Mouse (Mus musculus) gastrocnemius, postnatal 4 days (tissue): ENCODE results near the gene Ctcf. TPM values are rescaled to one million over a fixed set of nuclear protein-coding genes. Genes with fewer than 3 reads are reported as not detected.
A peak's percentile ranks its signal among the peaks of the same experiment; 100 is the strongest.
"Not testable (repeated sequence)": the region's sequence is repeated elsewhere in the genome, so short reads cannot be mapped to it uniquely, and the experiment has no call there.

ENCODE experiments used
- DNase-seq, 2 experiments: peaks; one replicate each; pipeline ENCODE4 v3.0.0; 2021 to 2022; ENCODE audit warnings: low spot score in 2 of 2, mixed read lengths in 2 of 2
- long read RNA-seq, 2 experiments: library from polyadenylated mRNA; stranded (forward); transcript quantifications; one replicate each; pipeline ENCODE4 v2.0.0; 2021
- total RNA-seq, 2 experiments: library from RNA; stranded (reverse); gene quantifications; 2 replicates each; pipeline ENCODE4 v1.2.3; 2021

Gene Ctcf
- 10 to 100 TPM; 57.4 to 58.4 TPM for total RNA-seq
- long read RNA-seq, experiment 1, transcript Ctcf-201 (12 exons, 3,782 nt), result major isoform, 12 of 31 reads
- long read RNA-seq, experiment 1, partial matches to known transcripts, result 3 of 31 reads
- long read RNA-seq, experiment 1, other reads (novel, unspliced or antisense), result 16 of 31 reads
- long read RNA-seq, experiment 2, transcript Ctcf-201 (12 exons, 3,782 nt), result major isoform, 13 of 32 reads
- long read RNA-seq, experiment 2, partial matches to known transcripts, result 10 of 32 reads
- long read RNA-seq, experiment 2, other reads (novel, unspliced or antisense), result 9 of 32 reads

DNA sequence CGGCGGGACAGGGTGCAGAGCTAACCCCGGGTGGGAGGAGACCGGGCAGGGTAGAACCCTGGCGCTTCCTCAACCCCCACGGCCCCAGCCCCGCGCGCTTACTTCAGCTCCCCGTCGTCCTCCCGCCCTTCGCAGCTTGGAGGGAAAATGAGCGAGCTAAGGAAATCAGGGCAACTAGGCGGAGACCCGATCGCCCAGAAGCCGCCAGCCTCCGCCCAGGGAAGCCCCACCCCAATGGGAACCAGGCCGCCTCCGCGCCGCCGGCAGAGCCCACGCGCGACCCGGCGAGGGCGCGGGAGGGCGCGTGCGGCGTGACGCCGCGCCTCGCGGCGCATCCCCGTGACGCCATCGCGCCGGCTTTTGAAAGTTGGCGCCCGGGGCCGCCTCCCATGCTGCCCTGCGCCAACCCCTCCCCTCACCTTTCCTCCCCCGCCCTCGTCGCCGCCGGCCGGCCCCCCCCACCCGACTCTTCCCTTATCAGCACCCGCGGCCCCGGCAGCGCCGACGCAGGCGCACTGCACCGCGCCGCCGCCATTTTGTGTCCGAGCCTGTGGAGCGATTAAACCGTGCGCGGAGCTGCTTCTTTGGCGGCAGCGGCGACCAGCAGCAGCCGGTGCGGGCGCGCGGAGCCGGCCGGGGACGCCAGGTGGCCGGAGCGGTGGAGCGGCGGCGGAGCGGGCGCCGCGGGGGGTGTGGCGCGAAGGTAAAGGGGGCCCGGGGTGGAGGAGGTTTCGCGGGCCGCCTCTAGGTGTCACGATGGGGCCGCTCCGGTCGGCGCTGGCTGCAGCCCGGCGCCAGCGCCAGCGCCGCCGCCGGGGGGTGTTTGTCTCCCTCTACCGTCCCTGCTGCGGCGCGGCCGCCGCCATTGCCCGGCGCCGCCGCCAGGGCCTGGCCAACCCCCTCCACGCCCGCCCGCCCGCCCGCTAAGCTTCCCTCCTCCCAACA lies at the start of gene Ctcf:
Gene Ctcf, plus strand, starts transcription at position 551 of the 945 bp plus-strand sequence.
- DNase-seq, result peak; percentile 90 to 93

DNA sequence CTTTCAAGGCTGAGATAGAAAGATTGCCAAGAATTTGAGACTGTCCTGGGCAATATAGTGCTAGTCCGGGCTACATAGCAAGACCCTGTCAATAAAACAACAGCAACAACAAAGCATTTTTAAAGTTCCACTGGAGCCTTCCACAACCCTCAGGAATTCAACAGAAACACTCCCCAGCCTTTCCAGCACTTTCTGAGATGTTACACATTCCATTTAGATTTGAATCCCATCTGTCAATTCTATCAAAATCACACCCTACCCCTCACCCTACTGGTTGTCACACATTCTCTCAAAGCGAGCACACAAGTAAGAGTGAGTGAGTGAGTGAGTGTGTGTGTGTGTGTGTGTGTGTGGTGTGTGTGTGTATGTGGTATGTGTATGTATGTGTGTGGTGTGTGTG lies 43.9 kb upstream of the Ctcf start:
- DNase-seq, result no peak

DNA sequence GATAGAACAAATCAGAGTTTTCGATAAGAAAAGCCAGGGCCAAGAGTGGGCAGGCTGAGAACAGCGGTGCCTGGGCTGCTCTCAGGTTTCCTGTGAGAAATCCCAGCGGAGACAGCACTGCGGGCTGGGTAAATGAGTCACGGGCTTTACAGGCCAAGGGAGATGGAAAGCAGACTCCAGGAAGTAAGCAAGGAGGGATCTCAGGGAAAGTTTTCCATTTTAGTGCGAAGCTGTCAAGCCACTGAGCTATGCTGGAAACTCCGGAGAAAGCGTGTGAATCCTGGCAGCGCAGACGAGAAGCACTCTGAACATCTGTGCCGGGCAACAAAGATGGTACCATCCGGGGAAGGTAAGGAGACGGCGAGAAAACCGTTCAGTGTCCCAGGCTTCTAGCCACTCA lies 42.5 kb upstream of the Ctcf start:
- DNase-seq, result peak in 1 of 2 experiments; percentile 56

DNA sequence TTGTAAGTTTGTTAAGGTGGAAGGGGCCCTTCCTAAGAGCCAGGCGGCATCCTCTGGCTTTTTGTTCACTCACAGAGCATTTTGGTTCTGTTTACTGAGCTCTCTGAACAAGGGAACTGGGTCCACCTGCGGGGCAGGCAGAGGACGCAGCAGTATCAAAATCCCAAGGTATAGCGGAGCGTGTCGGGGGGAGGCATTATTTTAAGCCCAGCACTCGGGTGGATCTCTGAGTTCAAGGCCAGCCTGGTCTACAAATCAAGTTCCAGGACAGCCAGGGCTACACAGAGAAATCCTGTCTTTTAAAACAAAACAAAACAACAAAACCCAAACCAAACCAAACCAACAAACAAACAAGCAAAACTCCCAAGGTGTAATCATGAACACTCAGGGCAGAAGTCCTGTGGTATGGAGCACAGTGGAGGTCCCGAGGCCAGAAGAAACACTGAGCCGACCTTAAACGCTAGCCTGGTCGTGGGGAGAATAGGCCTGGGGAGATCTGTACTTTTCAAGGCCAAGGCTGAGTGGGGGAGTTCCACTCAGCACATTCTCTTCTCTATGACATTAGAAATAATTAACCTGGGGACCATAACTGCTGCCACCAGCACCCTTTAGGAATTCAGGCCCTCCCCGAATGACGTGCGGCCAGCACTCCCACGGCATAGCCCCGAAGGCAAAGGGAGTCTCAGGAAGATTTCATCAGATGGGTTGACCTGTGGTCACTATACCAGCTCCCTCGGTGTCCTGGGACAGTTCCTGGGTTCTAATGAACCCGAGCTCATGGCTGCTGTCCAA lies 41.7 kb upstream of the Ctcf start:
- DNase-seq, result no peak

DNA sequence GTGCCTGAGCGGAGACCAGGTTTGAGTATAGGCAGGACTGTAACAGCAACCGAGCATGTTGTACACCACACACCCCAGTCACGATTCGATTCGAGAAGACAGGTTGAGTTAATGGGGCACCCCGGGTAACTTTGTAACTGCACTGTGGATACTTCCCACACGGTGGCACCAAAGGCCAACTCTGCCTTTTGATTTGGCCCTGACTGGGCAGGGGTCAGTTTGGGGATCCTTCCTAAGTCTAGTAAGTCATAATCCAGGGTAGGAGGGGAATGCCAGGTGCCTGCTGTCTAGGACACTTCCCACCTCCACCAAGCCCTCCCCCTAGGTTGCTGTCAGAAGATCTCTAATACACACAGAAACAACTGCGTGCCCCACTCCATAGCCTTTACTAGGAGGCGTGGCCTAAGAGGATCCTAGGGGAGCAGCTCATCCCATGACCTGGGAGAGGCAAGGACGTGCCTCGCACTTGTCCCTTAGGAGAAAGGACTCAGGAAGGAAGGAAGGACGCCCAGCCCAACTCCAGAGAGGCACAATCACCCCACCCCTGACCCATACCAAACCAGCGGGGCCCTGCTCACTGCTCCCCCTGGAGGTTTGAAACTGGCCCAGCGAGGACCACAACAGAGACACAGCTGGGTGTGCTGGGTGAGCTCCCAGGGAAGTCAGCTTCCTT lies 39.9 kb upstream of the Ctcf start:
- DNase-seq, result peak in 1 of 2 experiments; percentile 59

DNA sequence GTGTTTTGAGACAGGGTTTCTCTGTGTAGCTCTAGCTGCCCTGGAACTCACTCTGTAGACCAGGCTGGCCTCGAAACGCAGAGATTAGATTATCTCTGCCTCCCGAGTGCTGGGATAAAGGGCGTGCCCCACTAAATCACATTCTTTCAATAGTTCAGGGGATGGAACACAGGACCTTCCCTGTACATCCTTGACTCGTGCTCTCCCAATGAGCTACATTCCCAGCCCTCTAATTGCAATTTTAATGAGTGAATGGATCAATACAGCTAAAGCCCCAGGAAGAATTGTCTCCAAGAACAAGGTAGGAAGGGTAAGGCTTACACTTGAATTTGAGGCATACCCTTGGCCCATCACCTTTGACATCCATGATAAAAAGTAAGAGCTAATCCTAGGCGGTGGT lies 37.6 kb upstream of the Ctcf start:
- DNase-seq, result no peak

DNA sequence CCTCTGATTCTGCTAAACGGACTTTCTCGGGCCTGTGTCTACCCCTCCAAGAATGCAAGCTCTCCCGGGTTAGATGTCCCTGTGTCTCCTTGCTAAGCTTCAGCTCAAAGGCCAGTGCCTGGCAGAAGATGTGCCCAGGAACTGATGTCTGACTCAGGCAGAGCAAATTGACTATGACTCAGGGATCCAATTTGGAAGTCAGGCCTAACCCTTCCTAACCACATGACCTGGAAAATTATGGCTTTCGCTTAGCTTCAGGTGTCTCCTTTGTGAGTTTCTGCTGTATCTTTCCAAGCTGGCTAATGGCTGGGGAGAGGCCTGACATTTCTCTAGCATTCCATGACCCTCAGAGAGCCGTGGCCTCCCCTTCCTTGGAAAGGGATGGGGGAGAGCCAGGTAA lies 35.1 kb upstream of the Ctcf start:
- DNase-seq, result no peak

DNA sequence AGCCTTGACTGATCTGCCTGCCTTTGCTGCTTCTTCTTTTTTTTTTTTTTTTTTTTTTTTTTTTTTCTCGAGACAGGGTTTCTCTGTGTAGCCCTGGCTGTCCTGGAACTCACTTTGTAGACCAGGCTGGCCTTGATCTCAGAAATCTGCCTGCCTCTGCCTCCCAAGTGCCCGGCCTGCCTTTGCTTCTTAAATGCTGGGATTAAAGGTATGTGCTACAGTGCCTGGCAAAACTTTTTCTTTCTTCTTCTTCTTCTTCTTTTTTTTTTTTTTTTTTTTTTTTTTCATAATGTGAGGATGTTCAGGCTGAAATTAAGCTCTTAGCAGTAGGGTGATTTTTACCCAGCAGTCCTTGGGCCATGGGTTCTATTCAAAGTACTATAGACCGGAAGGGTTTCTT lies 33.8 kb upstream of the Ctcf start:
- not testable (repeated sequence) for DNase-seq

DNA sequence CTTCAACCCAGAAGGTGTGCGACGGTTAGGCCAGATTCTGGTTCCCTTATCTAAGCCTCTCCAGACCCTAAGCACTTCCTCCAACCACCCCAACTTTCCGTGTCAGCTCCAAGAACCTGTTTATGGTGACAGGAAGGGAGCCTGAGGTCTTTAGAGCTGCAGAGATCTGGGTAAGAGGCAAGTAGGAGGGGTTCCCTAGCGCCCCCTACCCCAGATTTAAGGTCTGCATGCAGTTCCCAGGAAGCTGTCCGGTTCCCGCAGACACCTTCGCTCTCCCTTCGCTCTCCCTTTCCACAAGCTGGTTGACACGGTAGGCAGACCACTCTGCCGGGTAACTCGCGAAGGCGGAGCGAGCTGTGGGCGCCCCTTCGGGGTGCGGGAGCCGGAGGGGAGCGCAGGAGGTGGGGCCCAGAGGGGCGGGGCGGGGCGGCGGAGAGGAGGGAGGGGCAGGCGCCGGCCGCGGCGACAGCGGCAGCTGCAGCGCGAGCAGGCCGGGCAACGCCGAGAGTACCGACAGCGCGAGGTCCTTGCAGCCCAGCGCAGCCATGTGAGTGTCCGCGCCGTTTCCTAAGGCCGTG lies 31.5 kb upstream of the Ctcf start, which contains the start of gene Ripor1:
Gene Ripor1, plus strand, starts transcription at position 452 of the 578 bp plus-strand sequence.
- peak; percentile 71 to 81 for DNase-seq

DNA sequence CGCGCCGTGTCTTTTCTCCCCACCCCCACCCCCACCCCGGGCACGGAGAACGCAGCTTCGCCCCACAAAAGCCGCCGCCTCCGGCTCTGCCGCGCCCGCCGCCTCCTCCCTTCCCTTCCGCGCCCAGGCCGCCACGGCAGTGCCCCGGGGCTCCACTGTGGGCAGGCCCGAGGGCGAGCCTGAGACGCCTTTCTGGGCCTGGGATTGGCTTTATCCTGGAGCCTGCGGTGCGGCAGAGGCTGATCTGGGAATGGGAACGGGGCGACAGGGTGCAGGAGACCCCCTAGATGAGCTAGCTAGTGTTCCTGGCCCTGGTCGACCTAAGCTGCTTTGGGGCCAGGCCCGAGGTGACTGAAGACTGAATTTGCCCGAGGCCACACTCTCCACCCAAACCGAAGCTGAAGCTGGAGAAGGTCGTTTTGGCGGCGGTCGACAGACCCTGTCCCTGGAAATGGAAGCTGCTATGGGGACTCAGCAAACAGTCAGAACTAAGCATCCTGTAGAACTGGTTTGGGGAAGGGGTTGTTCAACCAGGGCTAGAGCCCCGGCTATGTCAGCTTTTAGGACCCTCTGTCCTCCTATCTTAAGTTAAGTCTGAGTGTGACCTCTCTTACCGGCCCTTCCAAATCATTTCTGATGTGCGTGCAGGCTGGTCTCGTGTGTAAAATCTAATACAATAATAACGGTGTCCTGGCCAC lies 30.7 kb upstream of the Ctcf start:
- peak in 1 of 2 experiments; percentile 56 for DNase-seq

DNA sequence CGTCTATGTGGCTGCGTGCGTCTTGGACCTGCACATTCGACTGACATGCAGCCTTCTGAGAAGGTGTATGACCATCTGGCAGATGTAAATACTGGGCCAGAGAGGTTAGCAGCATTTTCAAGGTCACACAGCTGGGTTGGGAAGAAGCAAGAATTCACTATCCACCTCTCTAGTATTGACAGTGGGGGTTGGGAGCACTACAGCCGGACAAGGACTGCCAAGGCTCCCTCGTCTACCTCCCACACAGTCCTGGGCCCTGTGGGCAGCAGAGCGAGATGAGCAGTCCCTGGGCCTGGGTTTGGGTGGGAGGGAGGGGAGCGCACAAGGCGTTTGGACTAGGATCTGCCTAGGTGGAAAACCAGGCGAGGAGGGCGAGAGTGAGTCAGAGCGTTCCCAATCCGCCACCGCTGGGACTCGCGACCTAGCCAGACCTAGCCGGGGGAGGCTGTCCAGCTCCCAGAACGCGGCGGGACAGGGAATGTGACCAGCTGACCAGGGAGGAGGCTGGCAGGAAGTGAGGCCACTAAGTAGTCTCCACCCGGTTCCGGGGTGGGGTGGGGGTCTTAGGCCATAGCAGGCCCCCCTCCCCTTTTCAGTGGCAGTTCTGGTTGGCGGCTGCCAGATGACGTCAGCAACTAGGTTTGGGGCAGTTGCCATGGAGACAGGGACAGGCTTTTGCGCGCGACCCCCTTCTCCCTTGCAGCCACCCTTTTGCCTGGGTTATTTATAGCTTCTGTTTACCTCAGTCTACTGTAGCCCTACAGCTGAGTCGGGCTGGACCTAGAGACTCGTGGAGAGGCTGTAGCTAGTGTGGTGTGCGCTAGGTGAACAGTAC lies 30.0 kb upstream of the Ctcf start:
- peak; percentile 53 to 73 for DNase-seq

DNA sequence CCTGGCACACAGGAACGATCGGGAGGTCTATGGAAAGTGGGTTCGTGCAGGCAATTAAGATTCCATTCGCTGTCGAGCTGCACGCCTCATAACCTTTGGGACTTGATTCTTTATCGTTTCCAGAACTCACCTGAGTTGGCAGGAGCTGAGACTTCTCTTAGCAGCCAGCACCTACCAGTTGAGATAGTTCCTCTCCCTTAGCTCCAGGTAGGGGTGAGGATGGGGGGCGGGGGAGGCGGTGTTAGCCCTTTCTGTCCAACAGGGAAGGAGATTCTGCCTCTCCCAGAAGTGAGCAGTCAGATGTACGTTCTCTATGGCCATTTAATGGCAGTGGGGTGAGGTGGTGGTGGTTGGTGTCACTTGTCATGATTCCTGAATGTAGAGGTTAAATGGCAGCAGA lies 29.3 kb upstream of the Ctcf start:
- no peak for DNase-seq

DNA sequence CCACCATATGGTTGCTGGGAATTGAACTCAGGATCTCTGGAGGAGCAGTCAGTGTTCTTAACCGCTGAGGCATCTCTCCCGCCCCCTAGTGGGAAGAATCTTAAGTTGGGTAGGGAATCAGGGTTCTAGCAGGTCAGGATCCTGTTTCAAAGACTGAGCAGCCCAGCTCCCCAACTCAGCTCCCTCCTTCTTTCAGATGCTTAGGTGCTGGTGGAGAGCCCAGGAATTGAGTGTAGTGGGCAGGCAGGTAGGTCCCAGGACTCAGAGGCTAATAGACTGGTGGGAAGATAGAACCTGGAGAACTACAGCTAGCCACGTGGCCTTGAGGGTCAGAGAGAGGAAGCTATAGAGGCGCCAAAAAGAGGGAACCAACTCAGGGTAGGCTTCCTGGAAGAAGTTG lies 28.7 kb upstream of the Ctcf start:
- no peak for DNase-seq

DNA sequence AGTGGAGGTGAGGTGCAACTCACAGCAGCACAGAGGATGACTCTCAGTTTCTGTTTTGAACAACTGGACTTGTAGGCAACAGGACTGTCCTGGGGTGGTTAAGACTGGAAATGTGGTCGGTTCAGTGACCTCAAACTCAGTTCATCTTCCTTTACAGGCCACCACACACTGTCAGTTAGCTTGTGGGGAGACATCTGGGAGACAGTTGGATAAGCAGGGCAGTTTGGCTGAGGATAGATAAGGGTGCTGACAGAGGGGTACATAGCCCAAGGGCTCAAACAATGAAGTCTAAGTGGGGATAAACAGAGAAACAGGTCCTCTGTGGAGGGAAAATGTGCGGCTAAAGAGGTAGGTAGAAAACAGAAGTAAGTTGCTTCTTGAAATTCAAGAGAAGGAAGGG lies 27.0 kb upstream of the Ctcf start:
- no peak for DNase-seq

DNA sequence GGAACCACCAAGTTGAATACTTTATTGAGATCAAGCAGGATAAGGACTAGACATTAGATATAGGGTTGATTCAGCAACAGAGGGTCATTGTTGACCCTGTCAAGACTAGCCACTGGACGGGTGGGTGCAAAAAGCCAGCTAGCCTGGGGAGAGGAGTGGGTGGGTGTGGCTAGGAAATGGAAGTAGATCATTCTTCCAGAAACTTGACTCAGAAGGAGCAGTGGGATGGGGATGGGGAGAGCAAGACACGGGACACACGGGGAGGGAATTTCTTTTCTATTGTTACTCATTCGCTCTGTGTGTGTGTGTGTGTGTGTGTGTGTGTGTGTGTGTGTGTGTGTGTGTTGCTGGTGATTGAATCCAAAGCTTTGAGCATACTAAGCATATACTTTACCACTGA lies 26.6 kb upstream of the Ctcf start:
- DNase-seq, result no peak

DNA sequence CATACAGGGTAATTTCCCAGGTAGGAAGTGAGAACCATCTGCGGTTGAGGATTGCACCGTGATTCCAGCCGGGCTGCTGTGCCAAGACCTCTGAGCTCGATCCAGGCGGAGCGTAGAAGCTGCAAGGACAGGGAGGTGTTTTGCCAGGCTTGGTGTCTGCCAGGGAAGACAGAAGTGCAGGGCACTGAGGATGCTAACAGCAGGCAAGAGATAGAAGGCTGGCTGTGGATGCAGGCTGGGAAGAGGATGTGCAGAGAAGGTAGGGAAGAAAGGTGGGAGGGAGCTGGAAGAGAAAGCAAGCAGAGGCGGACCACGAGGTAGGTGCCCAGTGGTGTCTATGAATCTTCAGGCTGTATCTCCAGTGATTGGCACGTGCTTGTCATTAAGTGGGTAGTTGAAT lies 24.5 kb upstream of the Ctcf start:
- DNase-seq, result no peak

DNA sequence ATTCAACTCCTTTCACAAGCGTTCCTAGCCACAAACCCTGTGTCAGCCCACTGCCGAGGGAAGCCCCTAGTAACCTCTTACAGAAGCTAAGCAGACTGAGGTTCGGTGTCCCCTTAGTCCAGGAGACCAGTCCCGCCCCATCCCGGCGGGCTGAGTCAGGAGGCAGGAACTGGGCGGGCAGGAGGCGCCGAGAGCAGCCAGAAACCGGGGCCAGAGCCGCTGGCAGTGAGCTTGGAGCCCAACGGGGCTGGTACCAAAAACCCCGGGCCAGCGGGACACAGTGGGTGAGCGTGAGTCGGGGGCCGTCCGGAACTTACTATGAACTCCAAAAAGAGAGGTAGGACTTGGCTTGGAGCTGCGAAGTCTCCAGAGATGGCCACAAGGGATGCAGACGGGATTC lies 23.3 kb upstream of the Ctcf start:
- DNase-seq, result peak in 1 of 2 experiments; percentile 46

DNA sequence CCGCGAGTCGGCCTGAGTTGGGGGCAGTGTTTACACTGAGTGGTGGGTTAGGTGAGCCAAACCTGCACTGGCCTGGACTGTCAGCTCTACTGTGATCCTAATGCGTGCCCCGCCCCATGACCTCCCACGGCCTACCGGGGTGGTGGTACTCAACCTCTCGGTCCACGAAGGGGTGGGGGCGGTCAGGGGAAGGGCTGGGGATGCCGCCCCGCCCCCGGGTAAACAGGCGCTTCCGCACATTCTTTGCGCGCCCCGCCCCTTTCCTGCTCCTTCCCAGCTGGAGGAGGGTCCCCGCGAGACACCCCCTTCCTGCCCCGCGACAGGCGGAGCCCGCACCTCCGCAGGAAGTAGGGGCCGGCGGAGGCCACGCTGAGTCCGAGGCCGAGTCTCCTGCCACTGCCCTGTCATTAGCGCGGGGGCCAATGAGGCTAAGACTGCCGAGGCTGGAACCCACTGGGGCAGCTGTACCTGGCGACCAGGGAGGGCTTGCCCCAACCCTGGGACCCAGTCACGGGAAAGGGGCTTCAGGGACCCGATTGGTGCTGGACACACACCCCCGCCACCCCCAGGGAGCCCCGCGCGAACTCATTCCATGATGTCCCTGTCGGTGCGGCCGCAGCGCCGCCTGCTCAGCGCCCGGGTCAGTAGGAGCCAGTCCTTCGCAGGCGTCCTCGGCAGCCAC lies 22.4 kb upstream of the Ctcf start:
- DNase-seq, result peak; percentile 51 to 72
